Mouse (Mus musculus) stomach, embryonic 15.5 days (tissue): ENCODE data around the gene Fndc3a. TPM values are rescaled to one million over a fixed set of nuclear protein-coding genes. Genes with fewer than 3 reads are reported as not detected.

Experiments
- ATAC-seq: fragments of 200-750 bp; cut with Nextera tagmentation; 2 replicates; pipeline ENCODE4 v1.8.0; 2017; ENCODE audit warnings: low read depth, moderate number of reproducible peaks, moderate TSS enrichment; ENCODE audit not compliant: insufficient read depth, low FRiP score
- H3K27ac ChIP-seq: fragments of 300-500 bp; sonication (generic); 2 replicates; pipeline ENCODE4 v1.5.1; 2015; ENCODE audit warnings: mild to moderate bottlenecking, inconsistent platforms
- H3K27me3 ChIP-seq: fragments of 300-500 bp; sonication (generic); replicated peaks from 2 replicates; pipeline ENCODE4 v1.6.1; 2015; ENCODE audit warnings: inconsistent platforms
- H3K36me3 ChIP-seq: fragments of 300-500 bp; sonication (generic); 2 replicates; pipeline ENCODE4 v1.6.1; 2015; ENCODE audit warnings: inconsistent platforms
- H3K4me1 ChIP-seq: fragments of 300-500 bp; sonication (generic); 2 replicates; pipeline ENCODE4 v1.6.1; 2015; ENCODE audit warnings: inconsistent platforms
- H3K4me2 ChIP-seq: fragments of 300-500 bp; sonication (generic); 2 replicates; pipeline ENCODE4 v1.6.1; 2015; ENCODE audit warnings: mild to moderate bottlenecking, inconsistent platforms
- H3K4me3 ChIP-seq: fragments of 300-500 bp; sonication (generic); replicated peaks from 2 replicates; pipeline ENCODE4 v1.5.1; 2015; ENCODE audit warnings: inconsistent platforms
- H3K9ac ChIP-seq: fragments of 300-500 bp; sonication (generic); 2 replicates; pipeline ENCODE4 v1.6.1; 2015; ENCODE audit warnings: inconsistent platforms
- H3K9me3 ChIP-seq: fragments of 300-500 bp; sonication (generic); 2 replicates; pipeline ENCODE4 v1.6.1; 2016; ENCODE audit warnings: inconsistent platforms
- WGBS: fragments of 180-500 bp; shearing (Covaris S2); methylation state at CpG from one replicate; pipeline ENCODE4 v1.1.7; 2015; 5-methylcytosine and 5-hydroxymethylcytosine counted together
- polyA plus RNA-seq: library from polyadenylated mRNA; unstranded; fragments of >200 nt; fragmentation: Nextera tagmentation; extraction: Ambion mirVana; gene quantifications from 2 replicates; pipeline ENCODE4 v1.2.1, GENCODE M21; 2015

Gene Fndc3a
- polyA plus RNA-seq, 1 experiment from 2014 or later, result 45.1 TPM

DNA sequence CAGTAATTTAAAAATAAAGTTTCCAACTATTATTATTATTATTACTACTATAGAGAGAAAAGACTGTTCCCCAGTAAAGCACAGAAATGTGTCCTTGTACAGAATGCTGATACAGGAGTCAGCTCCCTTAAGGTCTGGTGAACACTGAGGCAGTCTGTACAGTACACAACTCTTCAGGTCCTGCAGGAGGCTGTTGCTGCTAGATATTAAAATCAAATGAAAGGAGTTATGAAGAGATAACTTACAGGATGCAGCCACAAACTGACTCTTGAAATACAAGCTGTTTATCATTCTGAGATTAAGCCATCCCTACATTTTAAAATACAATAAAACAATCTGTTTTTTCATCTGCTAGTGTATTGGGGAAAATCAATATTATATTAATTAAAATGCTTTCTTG is 60.5 kb downstream of the Fndc3a start:
- Histone ChIP-seq H3K27me3 (no peaks in the 10 kb centered on the region), H3K4me3 (no peak overlapping the region), H3K27ac (no peak overlapping the region), H3K4me1 (no peaks in the 10 kb centered on the region), H3K9ac (no peak overlapping the region), H3K9me3 (no peaks in the 10 kb centered on the region), H3K36me3 (no peaks in the 10 kb centered on the region), H3K4me2 (no peak overlapping the region)
- ATAC-seq, result no peak

DNA sequence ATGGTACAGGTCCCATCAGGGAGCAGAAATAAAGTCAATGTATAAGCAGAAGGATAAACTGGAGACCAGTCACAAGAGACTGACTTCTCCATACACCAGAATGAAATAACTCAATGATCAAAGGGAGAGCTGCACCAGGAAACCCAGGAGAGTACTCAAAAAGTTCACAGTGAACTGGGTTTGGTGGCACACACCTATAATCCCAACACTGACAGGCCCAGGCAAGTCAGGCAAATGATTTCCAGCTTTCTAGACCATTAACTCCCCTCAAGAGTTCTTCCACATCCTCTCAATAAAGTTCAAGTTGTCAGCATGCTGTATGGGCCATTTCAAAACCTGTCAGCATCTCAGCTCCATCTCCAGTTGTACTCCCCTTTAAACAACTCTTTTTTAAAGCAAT is 64.3 kb downstream of the Fndc3a start:
- Histone ChIP-seq H3K9me3 (no peaks in the 10 kb centered on the region), H3K27ac (no peak overlapping the region), H3K27me3 (no peaks in the 10 kb centered on the region), H3K4me1 (no peaks in the 10 kb centered on the region), H3K36me3 (0 out of 2 replicates have a peak, but pooled peaks cover 3% of the 10 kb centered on the region), H3K4me2 (no peak overlapping the region), H3K9ac (no peak overlapping the region), H3K4me3 (no peak overlapping the region)
- ATAC-seq, result no peak

DNA sequence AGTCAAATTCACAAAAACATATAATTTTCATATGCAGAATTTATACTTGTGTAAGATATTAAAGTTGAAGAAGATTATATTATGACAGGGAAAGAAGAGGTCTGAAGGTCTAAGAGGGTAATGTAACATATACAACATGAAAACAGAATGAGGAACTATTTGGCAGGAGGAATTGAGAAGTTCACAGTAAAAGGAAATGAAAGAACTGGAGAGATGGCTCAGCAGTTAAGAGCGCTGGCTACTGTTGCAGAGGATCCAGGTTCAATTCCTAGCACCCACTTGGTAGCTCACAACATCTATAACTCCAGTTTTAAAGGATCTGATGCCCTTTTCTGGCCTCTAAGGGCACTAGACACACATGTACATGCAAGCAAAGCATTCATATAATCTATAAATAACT is 65.2 kb downstream of the Fndc3a start:
- 95% methylated on average over 1 of the region's 1 CpGs for WGBS
- Histone ChIP-seq H3K27ac (no peak overlapping the region), H3K9ac (no peak overlapping the region), H3K27me3 (no peaks in the 10 kb centered on the region), H3K36me3 (0 out of 2 replicates have a peak, but pooled peaks cover 3% of the 10 kb centered on the region), H3K4me2 (no peak overlapping the region), H3K9me3 (no peaks in the 10 kb centered on the region), H3K4me1 (no peaks in the 10 kb centered on the region), H3K4me3 (no peak overlapping the region)
- ATAC-seq, result no peak

DNA sequence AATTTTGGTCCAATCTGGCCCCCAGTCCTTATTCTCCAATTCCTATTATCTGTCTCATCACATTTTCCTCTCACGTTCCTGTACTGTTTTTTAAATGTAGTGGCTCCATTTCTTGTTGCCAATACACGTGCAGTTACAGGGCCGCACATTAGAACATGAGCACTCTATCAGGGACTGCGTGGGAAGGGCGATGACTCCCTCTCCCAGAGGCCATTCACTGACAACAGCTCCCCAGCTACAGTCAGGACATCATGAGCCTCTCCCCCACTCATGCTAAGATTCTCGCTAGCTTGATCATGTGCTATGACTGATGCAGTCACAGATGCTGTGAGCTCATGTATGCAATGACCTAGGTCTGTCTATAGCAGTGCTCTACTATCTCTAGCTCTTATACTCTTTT is 71.3 kb downstream of the Fndc3a start:
- Histone ChIP-seq H3K9ac (no peak overlapping the region), H3K9me3 (no peaks in the 10 kb centered on the region), H3K4me3 (no peak overlapping the region), H3K27ac (no peak overlapping the region), H3K4me1 (no peaks in the 10 kb centered on the region), H3K27me3 (no peaks in the 10 kb centered on the region), H3K36me3 (0 out of 2 replicates have a peak, but pooled peaks cover 3% of the 10 kb centered on the region), H3K4me2 (no peak overlapping the region)
- WGBS, result 84% methylated on average over 6 of the region's 6 CpGs
- no peak for ATAC-seq

DNA sequence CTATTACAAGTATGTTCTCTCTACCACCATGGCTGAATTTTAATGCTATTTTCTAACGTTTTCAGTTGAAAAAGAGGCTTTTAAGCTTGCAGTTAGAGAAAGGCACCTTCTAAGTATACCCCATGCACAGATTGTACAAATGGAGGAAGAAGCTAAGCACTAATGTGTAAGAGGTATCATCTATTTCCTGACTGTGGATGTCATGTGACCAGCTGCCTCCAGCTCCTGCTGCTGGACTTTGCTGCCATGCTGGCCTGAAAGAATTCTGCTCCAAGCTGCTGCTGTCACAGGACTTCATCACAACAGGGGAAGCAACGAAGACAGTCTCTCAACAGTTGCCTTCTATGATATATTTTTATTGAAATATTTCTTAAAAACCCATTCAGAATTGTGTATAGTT is 76.2 kb downstream of the Fndc3a start:
- 76% methylated on average over 2 of the region's 2 CpGs for WGBS
- H3K9ac ChIP-seq, result no peak overlapping the region
- ATAC-seq, result no peak
- H3K36me3 ChIP-seq, result no peaks in the 10 kb centered on the region
- no peak overlapping the region for H3K4me3 ChIP-seq
- H3K27me3 ChIP-seq, result no peaks in the 10 kb centered on the region
- no peaks in the 10 kb centered on the region for H3K4me1 ChIP-seq
- no peak overlapping the region for H3K4me2 ChIP-seq
- H3K27ac ChIP-seq, result no peak overlapping the region
- H3K9me3 ChIP-seq, result no peaks in the 10 kb centered on the region

DNA sequence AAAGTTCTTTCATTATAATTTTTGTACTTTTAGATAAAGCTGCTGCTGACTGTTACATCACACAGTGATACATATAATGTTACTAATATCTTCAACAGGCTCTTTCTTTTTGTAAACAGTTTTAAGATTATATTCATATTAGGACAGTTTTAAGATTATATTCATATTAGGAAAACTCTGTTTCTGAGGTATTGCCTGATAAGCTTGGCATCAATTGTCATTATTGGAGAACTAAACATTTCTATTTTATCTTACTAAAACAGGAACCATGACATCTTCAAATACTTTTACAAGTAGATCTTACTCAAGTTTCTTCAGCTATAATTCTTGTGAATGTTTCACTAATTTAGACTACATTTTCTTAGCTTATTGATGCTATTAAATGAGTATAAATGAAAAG is 84.4 kb downstream of the Fndc3a start:
- no peak for ATAC-seq
- Histone ChIP-seq H3K4me2 (no peak overlapping the region), H3K36me3 (0 out of 2 replicates have a peak, but pooled peaks cover 3% of the 10 kb centered on the region), H3K27me3 (no peaks in the 10 kb centered on the region), H3K27ac (no peak overlapping the region), H3K4me3 (no peak overlapping the region), H3K9me3 (no peaks in the 10 kb centered on the region), H3K9ac (no peak overlapping the region), H3K4me1 (no peaks in the 10 kb centered on the region)

DNA sequence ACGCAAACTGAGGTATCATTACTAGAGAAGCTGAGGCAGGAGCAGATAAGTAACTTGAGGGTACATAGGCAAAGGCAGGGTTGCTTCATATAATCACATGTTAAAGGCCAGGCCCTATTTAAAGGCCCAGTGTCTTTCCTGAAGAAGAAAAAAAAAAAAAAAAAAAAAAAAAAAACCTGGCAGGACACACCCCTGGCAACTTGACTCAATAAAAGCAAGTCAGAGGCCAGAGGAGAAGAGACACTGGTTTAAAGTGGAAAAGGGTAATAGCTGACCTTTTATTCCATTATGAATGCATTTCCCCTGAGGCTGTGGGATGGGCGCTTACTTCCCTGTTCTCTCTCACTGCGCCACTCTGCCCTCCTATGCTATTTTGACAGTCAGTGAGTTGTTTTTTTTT is 105.7 kb downstream of the Fndc3a start:
- Histone ChIP-seq H3K9ac (no peak overlapping the region), H3K9me3 (no peaks in the 10 kb centered on the region), H3K27me3 (no peaks in the 10 kb centered on the region), H3K36me3 (no peaks in the 10 kb centered on the region), H3K4me2 (no peak overlapping the region), H3K4me3 (no peak overlapping the region), H3K27ac (no peak overlapping the region), H3K4me1 (peaks cover 3% of the 10 kb centered on the region; the same call in 1 of the 2 replicates)
- ATAC-seq, result no peak
- 82% methylated on average over 3 of the region's 3 CpGs for WGBS

DNA sequence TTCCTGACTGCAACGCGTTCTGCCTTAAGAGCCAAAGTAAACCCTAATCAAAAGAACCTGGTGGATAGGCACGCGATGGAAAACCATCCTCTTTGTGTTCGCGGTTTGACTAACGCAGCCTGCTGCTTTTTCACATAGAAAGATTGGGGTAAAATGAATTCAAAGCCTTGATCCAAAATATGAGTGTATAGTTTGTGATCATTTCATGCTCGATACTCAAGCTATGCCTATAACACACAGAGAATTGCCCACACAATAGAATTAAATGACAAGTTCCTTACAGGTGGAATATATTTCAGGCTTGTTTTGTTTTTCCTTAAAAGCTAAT is 106.6 kb downstream of the Fndc3a start:
- Histone ChIP-seq H3K27ac (peak overlapping the region; percentile 81), H3K4me2 (peak overlapping the region; percentile 46), H3K9ac (peak overlapping the region; percentile 16; the same call in 1 of the 2 replicates), H3K4me3 (peak overlapping the region; percentile 46), H3K4me1 (peaks cover 3% of the 10 kb centered on the region; the same call in 1 of the 2 replicates), H3K9me3 (no peaks in the 10 kb centered on the region), H3K36me3 (no peaks in the 10 kb centered on the region), H3K27me3 (no peaks in the 10 kb centered on the region)
- 1% methylated on average over 8 of the region's 8 CpGs for WGBS
- no peak for ATAC-seq

DNA sequence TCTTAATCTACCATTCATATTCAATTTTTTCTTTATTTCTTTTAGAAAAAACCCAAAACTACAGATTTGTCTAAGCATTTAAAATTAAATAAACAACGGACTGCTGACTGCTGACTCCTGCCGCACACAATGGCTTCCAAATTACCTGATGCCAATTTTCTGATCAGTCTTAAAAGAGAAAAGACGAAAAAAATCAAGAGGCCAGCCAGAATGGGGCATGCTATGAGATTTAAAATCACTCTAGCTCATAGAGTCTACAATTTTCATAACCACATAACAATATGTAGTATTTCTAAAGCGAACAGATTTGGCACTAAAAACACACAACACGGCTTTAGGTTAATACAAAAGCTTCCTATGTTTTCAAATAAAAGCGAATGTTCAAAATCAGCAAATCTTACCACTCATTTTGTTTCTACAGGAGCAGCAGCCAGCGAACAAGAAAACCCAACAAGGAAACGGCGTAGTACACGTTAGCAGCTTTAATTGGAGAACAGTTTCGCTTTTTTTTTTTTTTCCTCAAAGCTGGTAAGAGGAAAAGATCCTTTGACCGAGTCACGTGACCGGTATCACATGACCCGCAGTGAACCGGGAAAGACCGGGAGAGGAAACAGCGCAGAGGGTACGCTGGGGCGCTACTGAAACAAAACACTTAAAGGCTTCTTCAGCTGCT is 107.1 kb downstream of the Fndc3a start:
- no peaks in the 10 kb centered on the region for H3K36me3 ChIP-seq
- peak overlapping the region; percentile 46 for H3K4me2 ChIP-seq
- peak overlapping the region; percentile 46 for H3K4me3 ChIP-seq
- peak overlapping the region; percentile 56 for H3K9ac ChIP-seq
- peak; percentile 90 for ATAC-seq
- peaks cover 3% of the 10 kb centered on the region; the same call in 1 of the 2 replicates for H3K4me1 ChIP-seq
- no peaks in the 10 kb centered on the region for H3K27me3 ChIP-seq
- WGBS, result 1% methylated on average over 20 of the region's 20 CpGs
- H3K9me3 ChIP-seq, result no peaks in the 10 kb centered on the region
- H3K27ac ChIP-seq, result peak overlapping the region; percentile 81

DNA sequence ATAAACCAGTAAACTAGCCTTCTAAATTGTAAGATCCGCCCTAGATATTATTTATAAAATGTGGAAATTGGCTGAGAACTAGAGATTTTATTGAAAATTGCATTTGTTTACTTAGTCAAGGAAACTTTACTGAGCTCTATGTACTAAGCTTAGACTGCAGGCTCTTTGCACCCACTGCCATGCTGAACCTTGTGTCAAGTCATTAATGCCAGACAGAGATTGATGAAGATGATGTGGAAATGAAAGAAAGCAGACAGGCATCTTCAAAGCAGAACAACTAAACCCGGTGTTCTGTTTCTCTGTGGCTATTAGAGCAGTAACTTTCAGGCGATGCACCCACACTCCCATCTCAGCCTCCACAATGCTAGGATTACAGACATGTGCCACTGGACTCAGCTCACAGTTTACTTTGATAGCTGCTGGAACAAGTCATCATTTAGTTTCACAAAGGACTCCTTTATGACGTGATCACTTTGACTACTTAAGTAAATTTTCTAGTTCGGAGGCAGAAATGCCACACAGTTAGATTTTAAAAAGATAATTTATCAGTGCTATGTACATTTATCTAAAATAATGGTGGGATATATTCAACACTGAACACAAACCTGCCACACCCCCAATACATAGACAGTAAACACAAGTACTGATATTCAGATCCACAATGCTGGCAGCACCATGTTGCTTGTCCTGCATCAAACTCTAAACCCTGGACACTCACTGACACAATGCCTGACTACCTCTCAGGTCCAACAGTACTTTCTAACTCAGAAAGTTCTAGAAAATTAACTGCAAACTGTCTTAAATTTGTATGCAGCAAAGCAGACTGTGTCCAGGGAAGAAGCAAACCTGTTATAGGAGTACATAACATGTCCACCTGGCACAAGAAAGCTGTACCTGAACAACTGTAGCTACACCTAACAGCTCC is 108.2 kb downstream of the Fndc3a start:
- no peak for ATAC-seq
- Histone ChIP-seq H3K9me3 (no peaks in the 10 kb centered on the region), H3K27ac (no peak overlapping the region), H3K27me3 (no peaks in the 10 kb centered on the region), H3K4me1 (peaks cover 3% of the 10 kb centered on the region; the same call in 1 of the 2 replicates), H3K4me2 (peak overlapping the region; percentile 46), H3K4me3 (peak overlapping the region; percentile 46), H3K36me3 (no peaks in the 10 kb centered on the region), H3K9ac (no peak overlapping the region)
- WGBS, result 43% methylated on average over 5 of the region's 5 CpGs

DNA sequence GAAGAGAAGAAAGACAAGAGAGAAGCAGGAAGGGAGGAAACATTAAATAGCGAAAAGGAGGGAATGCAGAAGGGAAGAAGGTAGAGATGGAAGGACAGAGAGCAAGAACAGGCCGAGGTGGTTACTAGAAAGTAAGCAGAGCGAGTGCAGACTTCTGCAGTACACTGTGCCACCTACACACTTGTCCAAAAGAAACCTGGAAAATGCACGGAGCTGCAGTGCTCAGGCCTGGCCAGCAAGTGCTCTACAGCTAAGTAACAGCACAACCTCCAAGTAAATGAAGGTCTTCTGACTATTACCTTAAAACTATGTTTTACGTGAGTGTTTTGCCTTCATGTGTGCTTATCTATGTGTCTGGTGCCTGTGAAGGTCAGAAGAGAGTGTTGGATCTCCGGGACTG is 109.4 kb downstream of the Fndc3a start:
- H3K4me2 ChIP-seq, result no peak overlapping the region
- H3K9ac ChIP-seq, result no peak overlapping the region
- H3K27me3 ChIP-seq, result no peaks in the 10 kb centered on the region
- peaks cover 3% of the 10 kb centered on the region; the same call in 1 of the 2 replicates for H3K4me1 ChIP-seq
- no peaks in the 10 kb centered on the region for H3K9me3 ChIP-seq
- 78% methylated on average over 6 of the region's 6 CpGs for WGBS
- no peak overlapping the region for H3K27ac ChIP-seq
- no peak for ATAC-seq
- H3K36me3 ChIP-seq, result no peaks in the 10 kb centered on the region
- no peak overlapping the region for H3K4me3 ChIP-seq

DNA sequence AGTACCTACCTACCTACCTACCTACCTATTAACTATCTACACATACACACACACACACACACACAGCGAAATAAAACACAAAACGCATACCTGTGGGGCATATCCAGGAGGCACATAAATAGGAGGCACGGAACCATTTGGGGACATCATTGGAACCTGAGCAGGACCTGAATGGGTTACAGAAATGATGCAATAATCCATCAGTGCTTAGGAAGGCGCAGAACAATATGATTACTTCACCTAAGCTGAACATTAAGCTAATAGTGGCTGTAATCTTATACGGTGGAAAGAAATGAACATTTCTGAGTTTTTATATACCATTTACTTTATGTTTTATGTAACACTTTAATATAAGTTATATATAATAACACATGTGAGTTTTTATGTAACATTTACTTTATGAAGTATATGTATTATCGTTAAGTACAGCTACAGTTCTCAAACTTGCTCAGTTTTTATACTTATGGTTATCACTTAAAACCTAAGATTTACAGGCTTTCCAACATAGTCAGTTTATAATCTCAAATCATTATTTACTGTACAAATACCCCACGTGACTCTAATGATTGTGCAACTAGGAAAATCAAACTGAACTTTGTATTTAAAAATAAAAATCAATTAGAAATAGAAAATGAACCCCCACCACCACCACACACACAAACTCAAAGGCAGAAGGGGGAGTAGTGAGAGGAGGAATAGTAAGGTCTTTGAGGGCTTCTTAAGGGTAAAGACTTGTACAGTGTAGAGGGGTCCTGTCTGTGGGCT is 110.6 kb downstream of the Fndc3a start:
- no peak overlapping the region for H3K4me3 ChIP-seq
- no peaks in the 10 kb centered on the region for H3K36me3 ChIP-seq
- H3K4me2 ChIP-seq, result no peak overlapping the region
- peaks cover 3% of the 10 kb centered on the region; the same call in 1 of the 2 replicates for H3K4me1 ChIP-seq
- no peaks in the 10 kb centered on the region for H3K9me3 ChIP-seq
- WGBS, result 87% methylated on average over 7 of the region's 7 CpGs
- no peak overlapping the region for H3K9ac ChIP-seq
- ATAC-seq, result no peak
- no peaks in the 10 kb centered on the region for H3K27me3 ChIP-seq
- H3K27ac ChIP-seq, result no peak overlapping the region
